Mouse (Mus musculus): ENCODE results near the gene Lrrc45.

- TF ChIP-seq POLR2A (IDR thresholded peaks at IDR 0.05; ENCODE audit: control insufficient read depth in 1 of 2, insufficient read depth in 1 of 2, low read depth in 1 of 2, low read length in 2 of 2, poor library complexity in 1 of 2) = no peak
- TF ChIP-seq POLR2AphosphoS2 (IDR thresholded peaks at IDR 0.05; ENCODE audit: low read length) = no peak
- TF ChIP-seq GATA1 (IDR thresholded peaks at IDR 0.05; ENCODE audit: low read depth, low read length) = no peak
- TF ChIP-seq USF2 (IDR thresholded peaks at IDR 0.05; ENCODE audit: borderline replicate concordance in 1 of 2, insufficient read depth in 1 of 2, low read depth in 1 of 2, low read length in 2 of 2) = no peak
- TF ChIP-seq TAL1 (IDR thresholded peaks at IDR 0.05; ENCODE audit: low read length) = no peak
- no peak for TF ChIP-seq CTCF (IDR thresholded peaks at IDR 0.05 in 2 of 3, conservative IDR thresholded peaks at IDR 0.05 in 1 of 3; ENCODE audit: control insufficient read depth in 1 of 3, insufficient read depth in 1 of 3, low read depth in 2 of 3, low read length in 3 of 3, poor library complexity in 1 of 3, severe bottlenecking in 1 of 3)
- TF ChIP-seq ZC3H11A (IDR thresholded peaks at IDR 0.05; ENCODE audit: low read depth, low read length) = no peak
- TF ChIP-seq MXI1 (IDR thresholded peaks at IDR 0.05; ENCODE audit: low read depth, low read length) = no peak
- TF ChIP-seq NELFE (IDR thresholded peaks at IDR 0.05; ENCODE audit: low read depth, low read length) = no peak
- no peak for TF ChIP-seq E2F4 (IDR thresholded peaks at IDR 0.05; ENCODE audit: borderline replicate concordance, low read depth, low read length)
- no peak for TF ChIP-seq MEF2A (IDR thresholded peaks at IDR 0.05; ENCODE audit: extremely low read depth, insufficient replicate concordance, low read depth, low read length, poor library complexity, severe bottlenecking)
Measured at GRCm38 (mm10) chr11:120707225-120707624, 6.5 kb upstream of the Lrrc45 start.

All from MEL (cell line).